Mouse (Mus musculus) CD4-positive, CD25-positive, alpha-beta regulatory T cell, adult 9 weeks (primary cell): Measurements from ENCODE around the gene Smad3. TPM values are rescaled to one million over a fixed set of nuclear protein-coding genes. Genes with fewer than 3 reads are reported as not detected.

ENCODE experiments used
- polyA plus RNA-seq: library from polyadenylated mRNA; unstranded; fragments of 100-300 nt; shearing (Covaris generic); gene quantifications from one replicate; pipeline ENCODE4 v1.2.1, GENCODE M21; 2017

Smad3 gene
- polyA plus RNA-seq, result 9.0 TPM

DNA sequence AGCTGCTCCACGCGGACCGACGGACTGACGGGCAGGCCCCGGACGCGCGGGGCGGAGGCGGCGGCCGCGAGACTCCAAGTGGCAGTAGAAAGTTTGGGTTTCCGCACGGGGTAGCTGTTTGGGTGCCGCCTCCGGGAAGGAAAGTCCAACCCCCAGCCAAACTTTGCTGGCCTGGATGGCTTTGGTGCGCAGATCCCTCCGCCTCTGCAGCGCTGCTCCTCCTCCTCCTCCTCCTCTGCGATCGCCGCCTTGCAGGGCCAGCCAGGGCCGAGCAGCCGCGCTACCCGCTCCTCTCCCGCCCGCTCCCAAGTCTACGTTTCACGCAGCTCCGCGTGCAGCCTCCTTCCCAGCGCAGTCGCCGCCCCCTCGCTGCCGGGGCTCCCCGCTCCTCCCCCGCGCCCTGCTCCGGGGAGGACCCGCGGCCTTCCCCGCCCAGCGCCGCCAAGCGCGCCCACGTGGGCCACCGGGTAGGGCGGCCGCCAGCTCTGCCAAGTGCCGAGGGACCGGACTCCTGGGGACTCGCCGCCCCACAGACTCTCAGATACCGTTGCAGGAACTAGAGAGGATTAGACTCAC, at the start of gene Smad3:
TSS of gene Smad3 (minus strand) at position 130 of the 576 bp plus-strand sequence.

DNA sequence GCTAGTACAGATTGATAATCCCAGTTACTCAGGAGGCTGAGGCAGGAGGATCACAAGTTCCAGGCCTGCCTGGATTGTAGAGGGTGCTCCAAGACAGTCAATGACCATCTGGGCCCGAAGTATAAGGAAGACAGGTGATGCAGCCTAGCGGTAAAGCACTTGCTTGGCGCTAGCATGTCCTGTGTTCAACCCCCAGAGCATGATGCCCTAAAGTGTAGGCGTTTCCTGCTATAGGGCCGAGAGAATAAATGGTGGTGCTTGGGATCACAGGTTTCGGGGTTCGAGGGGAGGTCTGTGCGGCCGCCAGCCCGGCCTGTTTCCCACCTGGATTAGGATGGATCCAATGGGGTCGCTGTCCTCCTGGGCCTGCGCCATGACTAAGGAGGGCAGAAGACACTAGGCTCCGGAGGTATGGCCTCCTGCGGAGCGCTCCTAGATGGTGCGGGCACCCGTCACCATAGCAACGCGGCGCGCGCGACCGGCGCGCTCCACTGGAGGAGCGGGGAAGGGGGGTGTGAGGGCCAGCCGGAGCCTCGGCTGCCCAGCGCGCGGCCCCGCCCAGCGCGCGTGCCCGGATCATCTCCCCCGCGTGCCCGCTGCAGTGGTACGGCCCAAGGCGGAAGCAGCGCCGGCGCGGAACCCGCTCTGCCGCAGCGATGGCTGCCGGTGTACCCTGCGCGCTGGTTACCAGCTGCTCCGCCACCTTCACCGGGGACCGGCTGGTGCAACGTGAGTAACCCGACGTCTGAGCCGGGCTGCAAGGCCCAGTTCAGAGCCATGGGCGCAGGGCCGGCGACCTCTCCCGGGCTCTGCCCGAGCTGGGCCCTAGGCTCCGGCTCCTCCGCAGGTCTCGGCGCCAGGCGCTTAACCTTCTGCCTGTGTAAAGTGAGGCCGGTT, 155.5 kb downstream of the Smad3 start, which contains the start of the genes Iqch and Aagab:
TSS of gene Iqch (minus strand) at position 451 of the 897 bp plus-strand sequence.
TSS of gene Aagab (plus strand) at position 618 of the 897 bp plus-strand sequence.

Other genes with a start within 250 kb of the Smad3 start
- gene Iqch, start 155.5 kb downstream of the Smad3 start, polyA plus RNA-seq, result not detected
- gene Aagab, start 155.3 kb downstream of the Smad3 start, polyA plus RNA-seq, result 58.8 TPM